Mouse (Mus musculus) forebrain, embryonic 12.5 days (tissue): ENCODE data around the gene Esp1. TPM values are rescaled to one million over a fixed set of nuclear protein-coding genes. Genes with fewer than 3 reads are reported as not detected.
"Not testable (repeated sequence)": the region's sequence is repeated elsewhere in the genome, so short reads cannot be mapped to it uniquely, and the experiment has no call there.

Experiments
- ATAC-seq: fragments of 200-750 bp; cut with Nextera tagmentation; 2 replicates; pipeline ENCODE4 v1.8.0; 2017; ENCODE audit warnings: moderate TSS enrichment; ENCODE audit not compliant: low FRiP score
- H3K27ac ChIP-seq: fragments of 300-500 bp; sonication (generic); 2 replicates; pipeline ENCODE4 v1.5.1; 2016; ENCODE audit warnings: mild to moderate bottlenecking
- H3K27me3 ChIP-seq: fragments of 300-500 bp; sonication (generic); 2 replicates; pipeline ENCODE4 v1.6.1; 2016; ENCODE audit warnings: mild to moderate bottlenecking
- H3K36me3 ChIP-seq: fragments of 300-500 bp; sonication (generic); replicated peaks from 2 replicates; pipeline ENCODE4 v1.6.1; 2016; ENCODE audit warnings: mild to moderate bottlenecking
- H3K4me1 ChIP-seq: fragments of 300-500 bp; sonication (generic); 2 replicates; pipeline ENCODE4 v1.6.1; 2016
- H3K4me2 ChIP-seq: fragments of 300-500 bp; sonication (generic); 2 replicates; pipeline ENCODE4 v1.6.1; 2016; ENCODE audit warnings: mild to moderate bottlenecking, moderate library complexity
- H3K4me3 ChIP-seq: fragments of 300-500 bp; sonication (generic); replicated peaks from 2 replicates; pipeline ENCODE4 v1.5.1; 2016; ENCODE audit warnings: mild to moderate bottlenecking
- H3K9ac ChIP-seq: fragments of 300-500 bp; sonication (generic); 2 replicates; pipeline ENCODE4 v1.6.1; 2016; ENCODE audit warnings: mild to moderate bottlenecking
- H3K9me3 ChIP-seq: fragments of 300-500 bp; sonication (generic); 2 replicates; pipeline ENCODE4 v1.6.1; 2016
- WGBS: fragments of 180-500 bp; shearing (Covaris S2); methylation state at CpG from one replicate; pipeline ENCODE4 v1.1.7; 2016; 5-methylcytosine and 5-hydroxymethylcytosine counted together
- polyA plus RNA-seq: library from polyadenylated mRNA; unstranded; fragments of >200 nt; fragmentation: Nextera tagmentation; extraction: Ambion mirVana; gene quantifications from 2 replicates; pipeline ENCODE4 v1.2.1, GENCODE M21; 2016

Gene Esp1
- polyA plus RNA-seq = not detected in 2 replicates

GRCm38 (mm10) chr17:40726820-40727219 is at the start of gene Esp1:
Gene Esp1 (plus strand): TSS chr17:40727120.
- H3K36me3 ChIP-seq = no peaks in the 10 kb centered on the region
- H3K4me2 ChIP-seq = no peak within 1 kb of the TSS
- H3K9me3 ChIP-seq = no peaks in the 10 kb centered on the region
- no peaks in the 10 kb centered on the region for H3K4me1 ChIP-seq
- H3K27ac ChIP-seq = no peak within 1 kb of the TSS
- H3K9ac ChIP-seq = no peak within 1 kb of the TSS
- ATAC-seq = no peak
- WGBS = 88% methylated on average over 2 of the region's 2 CpGs
- H3K4me3 ChIP-seq = no peak within 1 kb of the TSS
- H3K27me3 ChIP-seq = no peaks in the 10 kb centered on the region

DNA sequence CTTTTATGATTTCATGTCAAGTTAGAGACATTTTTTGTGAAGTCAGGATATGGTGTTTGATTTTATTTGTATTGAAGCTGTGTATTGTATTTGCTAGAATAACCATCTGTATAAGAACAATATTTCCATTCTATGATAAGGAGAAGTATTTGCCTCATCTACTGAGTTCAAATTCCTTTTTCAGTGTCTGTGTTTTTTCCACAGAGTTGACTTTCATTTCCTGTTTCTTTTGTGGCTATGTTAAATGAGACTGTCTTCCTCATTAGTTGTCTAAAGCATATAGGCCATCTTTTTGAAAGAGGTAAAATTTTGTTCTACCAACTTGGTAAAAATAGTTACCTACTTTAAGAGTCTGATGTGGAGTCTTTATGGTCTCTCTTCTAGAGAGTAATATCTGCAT is 10.6 kb upstream of the Esp1 start:
- H3K27ac ChIP-seq = no peak overlapping the region
- no peak overlapping the region for H3K4me3 ChIP-seq
- no peak overlapping the region for H3K4me2 ChIP-seq
- H3K36me3 ChIP-seq = no peaks in the 10 kb centered on the region
- H3K9me3 ChIP-seq = no peaks in the 10 kb centered on the region
- no peak for ATAC-seq
- no peak overlapping the region for H3K9ac ChIP-seq
- no peaks in the 10 kb centered on the region for H3K27me3 ChIP-seq
- H3K4me1 ChIP-seq = no peaks in the 10 kb centered on the region

GRCm38 (mm10) chr17:40717055-40717454 is 9.9 kb upstream of the Esp1 start:
- H3K4me2 ChIP-seq, H3K9ac ChIP-seq, H3K27me3 ChIP-seq, H3K4me3 ChIP-seq, ATAC-seq, H3K4me1 ChIP-seq, H3K36me3 ChIP-seq, H3K9me3 ChIP-seq, H3K27ac ChIP-seq: not testable (repeated sequence)

DNA sequence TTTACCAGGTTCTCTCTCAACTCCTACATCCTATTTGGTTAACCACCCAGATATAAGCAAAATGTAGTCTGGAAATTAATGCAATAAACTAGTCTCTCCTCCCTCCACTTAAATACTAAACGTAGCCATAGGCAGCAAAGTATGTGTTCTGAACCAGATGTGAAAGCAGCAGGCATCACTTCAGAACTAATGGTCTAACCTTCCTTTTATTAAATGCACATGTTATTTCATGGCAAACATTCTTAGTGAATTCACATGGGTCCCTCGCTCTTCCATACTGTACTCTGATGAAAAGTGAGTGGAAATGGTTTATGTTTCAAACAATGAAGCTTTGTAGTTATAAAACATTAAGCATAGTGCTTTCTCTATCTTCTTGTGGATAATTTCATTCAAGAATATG is 4.4 kb downstream of the Esp1 start:
- 82% methylated on average over 2 of the region's 2 CpGs for WGBS
- no peak for ATAC-seq

GRCm38 (mm10) chr17:40731724-40732123 is 4.8 kb downstream of the Esp1 start:
- H3K4me1 ChIP-seq = no peaks in the 10 kb centered on the region
- H3K9me3 ChIP-seq = no peaks in the 10 kb centered on the region
- H3K36me3 ChIP-seq = no peaks in the 10 kb centered on the region
- no peaks in the 10 kb centered on the region for H3K27me3 ChIP-seq
- H3K4me3 ChIP-seq = no peak overlapping the region
- no peak overlapping the region for H3K9ac ChIP-seq
- H3K4me2 ChIP-seq = no peak overlapping the region
- no peak for ATAC-seq
- H3K27ac ChIP-seq = no peak overlapping the region
- WGBS = 65% methylated on average over 4 of the region's 4 CpGs

More for the DNA sequence above, 4.4 kb downstream of the Esp1 start:
- no peaks in the 10 kb centered on the region for H3K36me3 ChIP-seq
- no peak overlapping the region for H3K4me2 ChIP-seq
- no peak overlapping the region for H3K4me3 ChIP-seq
- H3K9me3 ChIP-seq = no peaks in the 10 kb centered on the region
- no peak overlapping the region for H3K9ac ChIP-seq
- H3K27me3 ChIP-seq = no peaks in the 10 kb centered on the region
- no peaks in the 10 kb centered on the region for H3K4me1 ChIP-seq
- no peak overlapping the region for H3K27ac ChIP-seq

DNA sequence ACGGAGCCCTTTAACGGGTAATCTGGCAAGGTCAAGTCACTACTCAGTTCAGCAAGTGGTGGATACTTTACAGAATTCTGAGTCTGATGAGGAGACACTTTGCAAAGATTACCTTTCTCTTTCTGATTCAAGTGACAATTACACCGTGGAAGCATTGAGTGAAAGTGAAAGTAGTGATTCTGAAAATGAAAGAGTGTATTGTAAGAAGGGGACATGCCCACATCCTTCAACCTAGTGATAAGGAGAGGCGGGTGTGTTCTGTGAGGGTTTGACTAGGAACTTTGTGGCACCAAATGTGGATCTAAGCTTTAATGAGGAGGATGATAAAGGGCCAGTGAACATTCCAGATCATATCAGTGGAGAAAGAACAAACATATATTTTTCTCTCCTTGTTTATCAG is 36.7 kb downstream of the Esp1 start:
- H3K4me3 ChIP-seq = no peak overlapping the region
- ATAC-seq = no peak

GRCm38 (mm10) chr17:40767120-40767519 is 40.2 kb downstream of the Esp1 start:
- H3K27ac ChIP-seq = no peak overlapping the region
- no peak for ATAC-seq
- no peak overlapping the region for H3K9ac ChIP-seq
- H3K36me3 ChIP-seq = no peaks in the 10 kb centered on the region
- H3K4me1 ChIP-seq = no peaks in the 10 kb centered on the region
- no peak overlapping the region for H3K4me3 ChIP-seq
- 90% methylated on average over 1 of the region's 1 CpGs for WGBS
- no peaks in the 10 kb centered on the region for H3K9me3 ChIP-seq
- no peak overlapping the region for H3K4me2 ChIP-seq
- no peaks in the 10 kb centered on the region for H3K27me3 ChIP-seq

More for the DNA sequence above, 36.7 kb downstream of the Esp1 start:
- Histone ChIP-seq H3K4me2 (no peak overlapping the region), H3K27me3 (no peaks in the 10 kb centered on the region), H3K4me1 (no peaks in the 10 kb centered on the region), H3K9me3 (no peaks in the 10 kb centered on the region), H3K9ac (no peak overlapping the region), H3K27ac (no peak overlapping the region), H3K36me3 (no peaks in the 10 kb centered on the region)
- WGBS = 83% methylated on average over 4 of the region's 4 CpGs

Other genes with a start within 250 kb of the Esp1 start
- not detected in 2 replicates for gene Esp8, start 207.1 kb upstream of the Esp1 start, polyA plus RNA-seq
- not detected in 2 replicates for gene Esp6, start 165.6 kb upstream of the Esp1 start, polyA plus RNA-seq
- not detected in 2 replicates for gene Esp4, start 128.5 kb upstream of the Esp1 start, polyA plus RNA-seq
- gene Esp3, start 95.0 kb upstream of the Esp1 start, polyA plus RNA-seq = not detected in 2 replicates
- not detected in 2 replicates for gene Crisp2, start 79.9 kb downstream of the Esp1 start, polyA plus RNA-seq
- 1.9 and 3.2 TPM in 2 replicates for gene Rhag, start 84.0 kb downstream of the Esp1 start, polyA plus RNA-seq
- 0.73 and 0.88 TPM in 2 replicates for gene 9130008F23Rik, start 153.4 kb downstream of the Esp1 start, polyA plus RNA-seq
- 0.32 and 0.54 TPM in 2 replicates for gene Glyatl3, start 187.2 kb downstream of the Esp1 start, polyA plus RNA-seq
- 23.7 and 24.1 TPM in 2 replicates for gene Mut, start 207.6 kb downstream of the Esp1 start, polyA plus RNA-seq
- gene Cenpq, start 207.9 kb downstream of the Esp1 start, polyA plus RNA-seq = 34.6 and 36.2 TPM in 2 replicates